Mouse (Mus musculus): ENCODE data around the gene Olfr961. TPM values are rescaled to one million over a fixed set of nuclear protein-coding genes. Genes with fewer than 3 reads are reported as not detected.

Olfr961 gene
- polyA plus RNA-seq, 1 experiment: not detected

GRCm38 (mm10) chr9:39610355-39610754 lies 34.5 kb upstream of the Olfr961 start, which contains the start of gene Olfr148:
Gene Olfr148 (plus strand): TSS chr9:39610655.
- Histone ChIP-seq H3K79me3 (ENCODE audit: low read depth) (no peaks in the 10 kb centered on the region), H3K36me3 (ENCODE audit: control insufficient read depth, insufficient read depth) (no peaks in the 10 kb centered on the region), H3K4me3 (ENCODE audit: insufficient read depth, poor library complexity, severe bottlenecking) (no peak within 1 kb of the TSS), H3ac (ENCODE audit: control insufficient read depth, insufficient read length, low read depth) (no peak within 1 kb of the TSS), H3K79me2 (ENCODE audit: control insufficient read depth, insufficient read depth) (no peaks in the 10 kb centered on the region), H3K27me3 (ENCODE audit: control insufficient read depth, insufficient read depth, insufficient read length) (no peaks in the 10 kb centered on the region)
- no peak for TF ChIP-seq MYOG (IDR thresholded peaks at IDR 0.05; ENCODE audit: control insufficient read depth, extremely low read depth, insufficient read length)
- no peak for TF ChIP-seq FOSL1 (IDR thresholded peaks at IDR 0.05; ENCODE audit: insufficient read depth, low read length, poor library complexity, severe bottlenecking)
- TF ChIP-seq CEBPB (IDR thresholded peaks at IDR 0.05; ENCODE audit: low read depth): no peak
- no peak for TF ChIP-seq MYOD1 (IDR thresholded peaks at IDR 0.05; ENCODE audit: control insufficient read depth, insufficient read length, low read depth)
- TF ChIP-seq MAX (IDR thresholded peaks at IDR 0.05): no peak
- TF ChIP-seq CTCF (IDR thresholded peaks at IDR 0.05; ENCODE audit: control insufficient read depth, insufficient read depth, insufficient read length): no peak
- no peak for TF ChIP-seq USF1 (IDR thresholded peaks at IDR 0.05; ENCODE audit: low read depth)

- no peaks in the 10 kb centered on the region for H3K36me3 ChIP-seq (ENCODE audit: control insufficient read depth, insufficient read depth)
- TF ChIP-seq MYOG (IDR thresholded peaks at IDR 0.05; ENCODE audit: control insufficient read depth, extremely low read depth, insufficient read length) (no peak), USF1 (IDR thresholded peaks at IDR 0.05; ENCODE audit: low read depth) (no peak), CTCF (IDR thresholded peaks at IDR 0.05; ENCODE audit: control insufficient read depth, insufficient read depth, insufficient read length) (no peak), MAX (IDR thresholded peaks at IDR 0.05) (no peak), CEBPB (IDR thresholded peaks at IDR 0.05; ENCODE audit: low read depth) (no peak), MYOD1 (IDR thresholded peaks at IDR 0.05; ENCODE audit: control insufficient read depth, insufficient read length, low read depth) (no peak), FOSL1 (IDR thresholded peaks at IDR 0.05; ENCODE audit: insufficient read depth, low read length, poor library complexity, severe bottlenecking) (no peak)
- H3K27me3 ChIP-seq (ENCODE audit: control insufficient read depth, insufficient read depth, insufficient read length): no peaks in the 10 kb centered on the region
- H3K4me3 ChIP-seq (ENCODE audit: insufficient read depth, poor library complexity, severe bottlenecking): no peak overlapping the region
- no peaks in the 10 kb centered on the region for H3K79me2 ChIP-seq (ENCODE audit: control insufficient read depth, insufficient read depth)
- no peak overlapping the region for H3ac ChIP-seq (ENCODE audit: control insufficient read depth, insufficient read length, low read depth)
- no peaks in the 10 kb centered on the region for H3K79me3 ChIP-seq (ENCODE audit: low read depth)
These were observed 32.9 kb upstream of the Olfr961 start for GRCm38 (mm10) chr9:39611953-39612352.

- Histone ChIP-seq H3ac (ENCODE audit: control insufficient read depth, insufficient read length, low read depth) (no peak within 1 kb of the TSS), H3K27me3 (ENCODE audit: control insufficient read depth, insufficient read depth, insufficient read length) (no peaks in the 10 kb centered on the region), H3K36me3 (ENCODE audit: control insufficient read depth, insufficient read depth) (no peaks in the 10 kb centered on the region), H3K79me2 (ENCODE audit: control insufficient read depth, insufficient read depth) (no peaks in the 10 kb centered on the region), H3K4me3 (ENCODE audit: insufficient read depth, poor library complexity, severe bottlenecking) (no peak within 1 kb of the TSS), H3K79me3 (ENCODE audit: low read depth) (no peaks in the 10 kb centered on the region)
- TF ChIP-seq MAX (IDR thresholded peaks at IDR 0.05) (no peak), MYOG (IDR thresholded peaks at IDR 0.05; ENCODE audit: control insufficient read depth, extremely low read depth, insufficient read length) (no peak), USF1 (IDR thresholded peaks at IDR 0.05; ENCODE audit: low read depth) (no peak), FOSL1 (IDR thresholded peaks at IDR 0.05; ENCODE audit: insufficient read depth, low read length, poor library complexity, severe bottlenecking) (no peak), CEBPB (IDR thresholded peaks at IDR 0.05; ENCODE audit: low read depth) (no peak), MYOD1 (IDR thresholded peaks at IDR 0.05; ENCODE audit: control insufficient read depth, insufficient read length, low read depth) (no peak), CTCF (IDR thresholded peaks at IDR 0.05; ENCODE audit: control insufficient read depth, insufficient read depth, insufficient read length) (no peak)
These were observed 23.8 kb upstream of the Olfr961 start, which contains the start of gene Olfr960 for GRCm38 (mm10) chr9:39621073-39621472. Gene Olfr960 (plus strand): TSS chr9:39621373.

GRCm38 (mm10) chr9:39623783-39624182 lies 21.1 kb upstream of the Olfr961 start:
- Histone ChIP-seq H3K79me3 (ENCODE audit: low read depth) (no peaks in the 10 kb centered on the region), H3K4me3 (ENCODE audit: insufficient read depth, poor library complexity, severe bottlenecking) (no peak overlapping the region), H3K27me3 (ENCODE audit: control insufficient read depth, insufficient read depth, insufficient read length) (no peaks in the 10 kb centered on the region), H3ac (ENCODE audit: control insufficient read depth, insufficient read length, low read depth) (no peak overlapping the region), H3K79me2 (ENCODE audit: control insufficient read depth, insufficient read depth) (no peaks in the 10 kb centered on the region), H3K36me3 (ENCODE audit: control insufficient read depth, insufficient read depth) (no peaks in the 10 kb centered on the region)
- TF ChIP-seq CTCF (IDR thresholded peaks at IDR 0.05; ENCODE audit: control insufficient read depth, insufficient read depth, insufficient read length) (no peak), MAX (IDR thresholded peaks at IDR 0.05) (no peak), FOSL1 (IDR thresholded peaks at IDR 0.05; ENCODE audit: insufficient read depth, low read length, poor library complexity, severe bottlenecking) (no peak), MYOG (IDR thresholded peaks at IDR 0.05; ENCODE audit: control insufficient read depth, extremely low read depth, insufficient read length) (no peak)

GRCm38 (mm10) chr9:39624711-39625110 lies 20.2 kb upstream of the Olfr961 start:
- Histone ChIP-seq H3K27me3 (ENCODE audit: control insufficient read depth, insufficient read depth, insufficient read length) (no peaks in the 10 kb centered on the region), H3ac (ENCODE audit: control insufficient read depth, insufficient read length, low read depth) (no peak overlapping the region), H3K36me3 (ENCODE audit: control insufficient read depth, insufficient read depth) (no peaks in the 10 kb centered on the region), H3K79me2 (ENCODE audit: control insufficient read depth, insufficient read depth) (no peaks in the 10 kb centered on the region), H3K4me3 (ENCODE audit: insufficient read depth, poor library complexity, severe bottlenecking) (no peak overlapping the region), H3K79me3 (ENCODE audit: low read depth) (no peaks in the 10 kb centered on the region)
- TF ChIP-seq MAX (IDR thresholded peaks at IDR 0.05) (no peak), MYOD1 (IDR thresholded peaks at IDR 0.05; ENCODE audit: control insufficient read depth, insufficient read length, low read depth) (no peak), CEBPB (IDR thresholded peaks at IDR 0.05; ENCODE audit: low read depth) (no peak), USF1 (IDR thresholded peaks at IDR 0.05; ENCODE audit: low read depth) (no peak), CTCF (IDR thresholded peaks at IDR 0.05; ENCODE audit: control insufficient read depth, insufficient read depth, insufficient read length) (no peak), FOSL1 (IDR thresholded peaks at IDR 0.05; ENCODE audit: insufficient read depth, low read length, poor library complexity, severe bottlenecking) (no peak), MYOG (IDR thresholded peaks at IDR 0.05; ENCODE audit: control insufficient read depth, extremely low read depth, insufficient read length) (no peak)

GRCm38 (mm10) chr9:39629069-39629468 lies 15.8 kb upstream of the Olfr961 start:
- Histone ChIP-seq H3K79me2 (ENCODE audit: control insufficient read depth, insufficient read depth) (no peaks in the 10 kb centered on the region), H3K79me3 (ENCODE audit: low read depth) (no peaks in the 10 kb centered on the region), H3K27me3 (ENCODE audit: control insufficient read depth, insufficient read depth, insufficient read length) (no peaks in the 10 kb centered on the region), H3K36me3 (ENCODE audit: control insufficient read depth, insufficient read depth) (no peaks in the 10 kb centered on the region), H3ac (ENCODE audit: control insufficient read depth, insufficient read length, low read depth) (no peak overlapping the region), H3K4me3 (ENCODE audit: insufficient read depth, poor library complexity, severe bottlenecking) (no peak overlapping the region)
- no peak for TF ChIP-seq FOSL1 (IDR thresholded peaks at IDR 0.05; ENCODE audit: insufficient read depth, low read length, poor library complexity, severe bottlenecking)
- no peak for TF ChIP-seq MAX (IDR thresholded peaks at IDR 0.05)
- no peak for TF ChIP-seq MYOD1 (IDR thresholded peaks at IDR 0.05; ENCODE audit: control insufficient read depth, insufficient read length, low read depth)
- TF ChIP-seq USF1 (IDR thresholded peaks at IDR 0.05; ENCODE audit: low read depth): no peak
- no peak for TF ChIP-seq CEBPB (IDR thresholded peaks at IDR 0.05; ENCODE audit: low read depth)
- no peak for TF ChIP-seq CTCF (IDR thresholded peaks at IDR 0.05; ENCODE audit: control insufficient read depth, insufficient read depth, insufficient read length)
- TF ChIP-seq MYOG (IDR thresholded peaks at IDR 0.05; ENCODE audit: control insufficient read depth, extremely low read depth, insufficient read length): no peak
